Mouse (Mus musculus) central nervous system, embryonic 14 days (tissue): ENCODE results near the gene Olfr1290. TPM values are rescaled to one million over a fixed set of nuclear protein-coding genes. Genes with fewer than 3 reads are reported as not detected.

Experiments used
- polyA plus RNA-seq: library from polyadenylated mRNA; depleted of rRNA; stranded (reverse); fragments of >200 nt; gene quantifications from 2 replicates; pipeline ENCODE4 v1.2.3, GENCODE M21; 2012; rRNA removed

The Olfr1290 gene
- not detected in 2 replicates for polyA plus RNA-seq

DNA sequence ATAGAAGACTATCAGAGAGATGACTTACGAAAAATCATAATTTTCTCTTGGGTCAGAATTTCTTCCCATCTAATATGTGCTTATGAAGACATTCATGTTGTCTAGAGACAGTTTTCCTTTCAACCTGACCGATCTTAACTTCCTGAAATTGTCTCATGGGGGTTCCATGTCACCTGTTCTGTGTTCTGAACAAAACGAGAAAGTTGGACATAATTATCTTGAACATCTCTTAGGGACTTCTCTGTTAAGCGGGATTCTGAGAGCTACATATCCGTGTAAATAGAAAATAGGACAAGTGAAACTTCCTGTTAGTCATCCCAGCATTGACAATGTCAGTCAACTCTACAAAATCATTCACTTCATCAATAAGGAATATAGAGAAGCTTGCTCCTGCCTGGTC, at the start of gene Olfr1290:
Gene Olfr1290 (minus strand): TSS at position 101 of the 400 bp plus-strand sequence.

DNA sequence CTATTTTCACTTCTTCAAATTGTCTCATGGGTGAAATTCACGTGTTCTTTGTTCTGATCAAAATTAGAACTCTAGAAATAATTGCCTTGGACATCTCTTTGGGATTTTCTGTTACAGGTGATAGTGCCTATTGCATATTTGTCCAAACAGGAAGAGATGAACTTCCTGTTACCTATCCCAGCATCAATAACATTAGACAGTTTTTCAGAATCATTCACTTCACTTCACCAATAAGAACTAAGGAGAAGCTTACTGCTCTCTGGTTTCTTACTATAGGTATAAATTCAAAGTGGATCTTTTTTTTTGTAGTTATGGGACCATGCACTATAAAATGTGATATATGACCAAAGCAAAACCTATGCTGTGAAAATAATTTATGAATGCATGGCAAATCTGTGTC, 46.6 kb upstream of the Olfr1290 start, which contains the start of gene Olfr1294:
Gene Olfr1294 (minus strand): TSS at position 101 of the 400 bp plus-strand sequence.

DNA sequence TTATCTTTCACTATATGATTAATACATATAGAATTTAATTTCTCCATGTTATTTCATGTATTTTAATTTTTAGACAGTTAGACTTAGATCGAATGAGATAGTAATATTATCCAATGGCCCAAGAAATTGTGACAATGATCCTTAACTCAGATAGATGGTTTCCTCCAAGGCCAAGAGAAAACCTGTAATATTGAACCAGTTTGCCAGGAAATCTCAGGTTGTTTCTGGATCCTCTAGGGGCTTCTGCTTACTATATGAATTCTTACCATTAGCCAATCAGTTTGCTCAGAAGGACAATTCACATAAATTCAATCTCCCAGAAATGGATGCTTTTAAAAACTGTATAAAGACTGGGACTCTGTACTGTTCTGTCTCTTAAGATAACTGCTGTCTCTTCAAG, 31.3 kb upstream of the Olfr1290 start, which contains the start of gene Olfr1293-ps:
Gene Olfr1293-ps (plus strand): TSS at position 301 of the 400 bp plus-strand sequence.

DNA sequence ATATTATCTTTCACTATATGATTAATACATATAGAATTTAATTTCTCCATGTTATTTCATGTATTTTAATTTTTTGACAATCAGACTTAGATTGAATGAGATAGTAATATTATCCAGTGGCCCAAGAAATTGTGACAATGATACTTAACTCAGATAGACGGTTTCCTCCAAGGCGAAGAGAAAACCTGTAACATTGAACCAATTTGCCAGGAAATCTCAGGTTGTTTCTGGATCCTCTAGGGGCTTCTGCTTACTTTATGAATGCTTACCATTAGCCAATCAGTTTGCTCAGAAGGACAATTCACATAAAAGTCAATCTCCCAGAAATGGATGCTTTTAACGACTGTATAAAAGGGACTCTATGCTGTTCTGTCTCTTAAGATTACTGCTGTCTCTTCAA, 3.3 kb upstream of the Olfr1290 start, which contains the start of gene Olfr1291-ps1:
Gene Olfr1291-ps1 (plus strand): TSS at position 301 of the 400 bp plus-strand sequence.

DNA sequence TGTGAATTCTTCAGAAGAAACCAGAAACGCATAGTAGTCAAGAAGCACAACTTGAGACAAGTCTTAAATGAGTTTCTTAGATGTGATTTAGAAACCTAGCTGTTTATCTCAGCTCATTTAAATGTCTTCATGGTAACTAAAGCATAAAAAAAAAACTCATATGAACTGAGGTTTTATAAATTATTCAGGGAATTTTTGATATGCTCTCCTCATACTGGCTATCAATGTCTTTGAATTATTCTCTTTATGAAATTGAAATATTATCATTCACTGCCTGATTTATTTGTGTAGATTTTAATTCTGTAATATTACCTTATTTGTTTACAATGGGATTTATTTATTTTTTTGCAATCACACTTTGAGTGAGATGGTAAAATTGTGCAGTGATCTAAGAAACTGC, 13.1 kb downstream of the Olfr1290 start, which contains the start of gene Olfr1289:
Gene Olfr1289 (plus strand): TSS at position 301 of the 400 bp plus-strand sequence.

DNA sequence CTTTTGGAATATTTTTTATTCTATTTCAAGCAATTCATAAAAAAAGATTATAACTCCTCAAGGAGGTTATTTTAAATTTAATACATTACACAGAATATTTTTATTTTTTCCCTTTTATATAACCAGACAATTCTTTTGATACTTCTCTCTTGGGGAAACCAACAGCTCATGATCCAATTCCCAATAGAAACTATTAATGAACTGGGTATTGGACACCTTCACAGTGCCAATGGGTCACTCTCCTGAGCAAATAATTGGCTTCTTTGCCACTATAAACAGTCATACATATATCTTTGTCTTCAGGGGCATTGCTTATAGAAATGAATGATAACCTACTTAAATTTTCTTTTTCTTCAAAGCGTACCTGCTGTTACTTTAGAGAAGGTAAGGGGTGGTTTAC, 19.8 kb downstream of the Olfr1290 start, which contains the start of gene Olfr1288:
Gene Olfr1288 (plus strand): TSS at position 301 of the 400 bp plus-strand sequence.

DNA sequence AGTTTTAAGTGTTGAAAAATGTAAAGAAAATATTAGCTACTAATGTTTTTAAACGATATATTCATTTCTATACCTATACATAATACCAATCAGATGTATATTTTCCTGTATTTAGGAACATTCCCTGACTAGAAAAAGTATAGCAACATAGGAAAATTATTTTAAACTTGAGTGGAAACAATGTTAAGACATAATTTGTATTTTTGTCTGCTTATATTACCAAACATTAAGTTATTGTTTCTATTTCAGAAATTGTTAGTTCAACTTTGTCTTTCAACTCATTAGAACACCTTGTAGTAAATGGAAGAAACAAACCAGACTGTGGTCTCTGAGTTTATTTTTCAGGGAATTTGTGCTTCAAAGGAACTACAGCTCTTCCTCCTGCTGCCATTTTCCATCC, 44.8 kb downstream of the Olfr1290 start, which contains the start of gene Olfr1287:
Gene Olfr1287 (plus strand): TSS at position 301 of the 400 bp plus-strand sequence.

Other genes starting within 250 kb of the Olfr1290 start
- gene Olfr1276, start 239.3 kb downstream of the Olfr1290 start, polyA plus RNA-seq = not detected in 2 replicates
- not detected in 2 replicates for gene Olfr1277, start 219.7 kb downstream of the Olfr1290 start, polyA plus RNA-seq
- gene Olfr1278, start 203.7 kb downstream of the Olfr1290 start, polyA plus RNA-seq = not detected in 2 replicates
- not detected in 2 replicates for gene Olfr1279, start 193.2 kb downstream of the Olfr1290 start, polyA plus RNA-seq
- not detected in 2 replicates for gene Olfr1280, start 179.8 kb downstream of the Olfr1290 start, polyA plus RNA-seq
- gene Olfr1281, start 167.3 kb downstream of the Olfr1290 start, polyA plus RNA-seq = not detected in 2 replicates
- gene Olfr1282, start 157.8 kb downstream of the Olfr1290 start, polyA plus RNA-seq = not detected in 2 replicates
- not detected in 2 replicates for gene Olfr1283, start 127.0 kb downstream of the Olfr1290 start, polyA plus RNA-seq
- gene Olfr1284, start 118.3 kb downstream of the Olfr1290 start, polyA plus RNA-seq = not detected in 2 replicates
- gene Olfr1286, start 70.7 kb downstream of the Olfr1290 start, polyA plus RNA-seq = not detected in 2 replicates
- gene Olfr1287, start 44.7 kb downstream of the Olfr1290 start, polyA plus RNA-seq = not detected in 2 replicates
- gene Olfr1288, start 19.7 kb downstream of the Olfr1290 start, polyA plus RNA-seq = not detected in 2 replicates
- gene Olfr1289, start 13.0 kb downstream of the Olfr1290 start, polyA plus RNA-seq = not detected in 2 replicates
- not detected in 2 replicates for gene Olfr1291-ps1, start 3.4 kb upstream of the Olfr1290 start, polyA plus RNA-seq
- not detected in 2 replicates for gene Olfr1293-ps, start 31.4 kb upstream of the Olfr1290 start, polyA plus RNA-seq
- not detected in 2 replicates for gene Olfr1294, start 46.5 kb upstream of the Olfr1290 start, polyA plus RNA-seq
- gene Olfr1295, start 75.9 kb upstream of the Olfr1290 start, polyA plus RNA-seq = not detected in 2 replicates
- not detected in 2 replicates for gene Olfr1297, start 132.7 kb upstream of the Olfr1290 start, polyA plus RNA-seq
- not detected in 2 replicates for gene Olfr1298, start 155.4 kb upstream of the Olfr1290 start, polyA plus RNA-seq
- gene Olfr1299, start 167.6 kb upstream of the Olfr1290 start, polyA plus RNA-seq = not detected in 2 replicates